Mouse (Mus musculus) gastrocnemius, postnatal 10 days (tissue): ENCODE results near the gene Hadh. TPM values are rescaled to one million over a fixed set of nuclear protein-coding genes. Genes with fewer than 3 reads are reported as not detected.

Experiments
- DNase-seq: peaks from one replicate; pipeline ENCODE4 v3.0.0; 2021; ENCODE audit warnings: mixed read lengths
- total RNA-seq, 2 experiments: library from RNA; stranded (reverse); gene quantifications; 2 replicates each; pipeline ENCODE4 v1.2.3; 2021

Gene Hadh
- total RNA-seq, 2 experiments from 2014 or later: 208 to 234 TPM

- DNase-seq: no peak
Observed at GRCm38 (mm10) chr3:131218636-131219390, 53.1 kb downstream of the Hadh start.

- DNase-seq: peak; percentile 58
Observed at GRCm38 (mm10) chr3:131214841-131215240, 57.1 kb downstream of the Hadh start.

DNA sequence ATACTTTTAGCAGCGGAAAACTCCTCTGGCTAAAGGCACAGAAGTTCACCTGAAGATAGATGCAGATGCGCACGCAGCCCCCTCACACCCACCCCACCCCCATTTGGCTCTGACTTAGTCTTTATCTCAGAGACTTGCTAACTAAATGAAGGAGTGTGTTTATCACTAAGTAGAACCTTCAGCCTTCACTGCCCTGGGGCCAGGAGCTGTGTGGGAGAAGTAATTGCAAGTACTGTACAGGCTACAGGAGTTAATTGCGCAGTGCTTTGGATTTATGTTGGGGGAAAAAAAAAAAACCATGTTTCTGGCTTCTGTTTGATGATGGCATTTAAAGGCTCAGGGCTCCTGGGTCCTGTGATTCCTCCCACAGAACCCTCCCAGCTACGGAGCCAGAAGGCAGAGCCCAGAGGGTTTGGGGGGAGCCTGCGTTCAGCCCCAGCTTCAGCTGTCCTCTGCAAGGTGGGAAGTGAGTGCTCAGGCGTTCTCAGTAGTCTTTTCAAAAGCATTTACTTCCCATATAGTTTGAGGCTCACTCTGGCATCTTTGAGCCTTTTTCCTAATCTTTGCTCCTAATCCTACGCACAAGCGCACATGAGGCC lies 57.7 kb downstream of the Hadh start:
- DNase-seq: no peak

DNA sequence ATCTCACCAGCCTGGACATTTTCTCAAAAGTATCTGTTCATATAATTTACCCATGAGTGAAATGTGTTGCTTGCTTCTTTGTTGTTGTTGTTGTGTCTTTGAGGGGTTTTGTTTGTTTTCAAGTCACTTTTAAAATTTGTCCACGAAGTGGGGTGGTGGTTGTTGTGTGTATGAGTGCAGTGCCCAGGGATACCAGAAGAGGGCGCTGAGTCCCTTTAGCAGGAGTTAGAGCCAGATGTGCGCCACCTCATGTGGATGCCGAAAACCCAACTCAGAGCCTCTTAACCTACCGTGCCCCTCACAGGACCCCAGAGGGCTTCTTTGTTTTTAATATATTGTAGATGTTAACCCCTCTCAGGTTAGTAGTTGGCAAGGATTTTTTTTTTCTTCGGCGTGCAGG lies 59.7 kb downstream of the Hadh start:
- DNase-seq: no peak

DNA sequence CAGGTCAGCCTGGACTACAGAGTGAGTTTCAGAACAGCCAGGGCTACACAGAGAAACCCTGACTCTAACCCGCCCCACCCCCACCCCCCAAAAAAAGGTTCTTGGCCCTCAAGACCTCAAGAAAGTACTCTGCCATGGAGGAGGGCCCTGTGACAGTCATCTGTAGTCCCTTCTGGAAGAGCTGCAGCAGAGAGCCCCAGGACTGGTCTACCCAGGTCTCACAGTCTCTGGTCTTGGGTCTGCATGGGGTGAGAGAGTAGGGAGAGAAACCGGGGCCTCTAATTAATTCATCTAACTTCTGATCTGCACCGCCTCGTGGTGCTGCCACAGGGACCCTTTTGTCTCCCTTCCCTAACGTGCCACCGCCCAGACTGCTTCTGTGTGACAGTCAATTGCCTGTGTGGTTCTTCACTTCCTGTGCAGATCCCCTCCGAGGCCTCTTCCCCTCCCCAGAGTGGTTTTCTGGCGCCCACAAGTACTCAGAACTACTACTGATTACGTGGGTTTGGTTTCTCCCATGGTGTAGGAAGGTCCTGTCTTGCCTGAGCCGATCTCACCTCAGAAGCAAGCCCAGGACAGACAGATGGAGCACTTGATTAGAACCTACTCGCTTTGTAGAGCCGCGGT lies 63.5 kb downstream of the Hadh start:
- no peak for DNase-seq

DNA sequence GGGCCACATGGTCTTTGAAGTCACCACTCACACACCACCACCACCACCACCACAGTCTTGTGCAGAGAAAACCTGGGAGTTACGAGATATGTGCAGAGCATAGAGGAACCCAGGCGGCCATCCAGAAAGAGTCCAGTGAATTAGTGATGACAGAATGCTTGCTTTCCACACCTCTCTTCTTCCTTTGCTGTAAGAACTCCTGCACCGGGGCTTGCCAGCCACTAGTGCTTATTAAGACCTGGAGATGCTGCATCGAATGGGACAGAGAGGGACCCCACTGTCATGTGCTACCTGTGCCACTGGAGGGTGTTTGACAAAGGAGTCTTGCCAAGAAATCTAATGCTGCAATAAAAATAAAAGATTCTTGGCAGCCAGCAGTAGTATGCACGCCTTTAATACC lies 64.1 kb downstream of the Hadh start:
- no peak for DNase-seq

- no peak for DNase-seq
Observed at GRCm38 (mm10) chr3:131202311-131202710, 69.6 kb downstream of the Hadh start.

DNA sequence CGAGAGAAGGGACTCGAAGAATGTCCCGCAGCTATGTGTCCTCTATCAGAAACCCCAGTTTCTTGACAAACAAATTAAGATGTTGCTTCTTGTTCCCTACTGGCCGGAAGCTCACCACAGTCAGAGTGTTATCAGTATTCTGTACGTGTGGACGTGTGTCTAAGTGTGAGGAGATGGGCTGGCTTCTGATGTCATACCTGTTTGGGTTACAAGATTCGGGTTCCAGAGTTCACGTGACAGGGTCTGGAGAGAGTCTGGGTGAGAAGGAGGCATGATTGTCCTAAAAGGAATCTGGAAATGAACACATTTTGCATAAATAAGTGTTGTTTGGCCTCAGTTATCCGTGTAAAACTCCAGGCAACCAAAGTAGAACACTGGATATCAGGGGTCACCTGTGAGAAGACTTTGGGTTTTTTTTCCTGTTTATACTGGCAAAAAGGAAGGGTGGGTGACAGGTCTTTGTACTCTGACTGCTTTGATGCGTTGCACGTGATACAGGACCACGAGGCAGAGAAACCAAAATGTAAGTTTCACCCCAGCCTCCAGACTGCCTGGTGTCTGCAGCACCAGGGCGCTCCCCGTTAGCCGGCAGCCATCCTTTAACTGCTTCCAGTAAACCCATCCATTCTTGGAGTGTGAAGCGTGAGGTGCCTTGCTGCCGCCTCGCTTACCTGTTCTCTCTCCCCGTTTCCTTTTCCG lies 72.2 kb downstream of the Hadh start:
- DNase-seq: no peak

- DNase-seq: no peak
Observed at GRCm38 (mm10) chr3:131198991-131199390, 72.9 kb downstream of the Hadh start.

GRCm38 (mm10) chr3:131196507-131197019 lies 75.3 kb downstream of the Hadh start:
- DNase-seq: no peak

DNA sequence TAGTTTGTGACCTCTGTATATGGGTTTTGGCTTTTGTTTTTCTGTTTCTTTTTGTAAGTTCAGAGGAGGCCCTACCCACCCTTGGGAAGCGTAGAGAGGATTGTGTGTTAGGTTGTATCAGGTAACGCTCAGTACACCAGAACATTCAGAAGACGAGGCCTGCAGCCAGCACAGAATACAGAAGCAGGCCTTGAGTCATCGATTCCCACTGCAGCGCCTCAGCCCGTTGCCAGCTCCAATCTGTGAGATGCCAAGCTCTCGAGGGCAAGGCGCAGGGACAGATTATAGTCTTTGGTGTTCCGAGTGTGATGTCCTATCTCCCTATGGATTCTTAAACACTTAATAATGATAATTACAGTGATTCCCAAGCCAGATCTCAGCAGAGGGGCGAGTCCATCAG lies 75.9 kb downstream of the Hadh start:
- DNase-seq: no peak

GRCm38 (mm10) chr3:131191454-131191853 lies 80.4 kb downstream of the Hadh start:
- DNase-seq: no peak

- DNase-seq: no peak
Observed at GRCm38 (mm10) chr3:131190671-131191367, 81.1 kb downstream of the Hadh start.

- DNase-seq: no peak
Observed at GRCm38 (mm10) chr3:131190239-131190638, 81.7 kb downstream of the Hadh start.

- no peak for DNase-seq
Observed at GRCm38 (mm10) chr3:131186193-131186592, 85.7 kb downstream of the Hadh start.

Other genes with a start within 250 kb of the Hadh start
- 1 to 10 TPM in 1 of 2 experiments, under 1 TPM in 1; 0.28 to 1.1 TPM for gene Lef1, start 161.6 kb downstream of the Hadh start, total RNA-seq
- gene Cyp2u1, start 31.1 kb upstream of the Hadh start, total RNA-seq: 1 to 10 TPM; 3.5 to 5.8 TPM
- 10 to 100 TPM in 1 of 2 experiments, 1 to 10 TPM in 1; 3.3 to 25.5 TPM for gene Sgms2, start 219.3 kb upstream of the Hadh start, total RNA-seq